Mouse (Mus musculus): ENCODE measurements around the gene Fign. TPM values are rescaled to one million over a fixed set of nuclear protein-coding genes. Genes with fewer than 3 reads are reported as not detected.

Fign gene
- polyA plus RNA-seq, 1 experiment from 2014 or later = 5.3 TPM

- H3K36me3 ChIP-seq (ENCODE audit: control insufficient read depth, insufficient read depth, low read length) = no peaks in the 10 kb centered on the region
- no peak overlapping the region for H3K4me2 ChIP-seq (replicated peaks; ENCODE audit: low read depth, low read length)
- H3K9me3 ChIP-seq (ENCODE audit: control insufficient read depth, low read depth, low read length) = no peaks in the 10 kb centered on the region
- H3K4me1 ChIP-seq (ENCODE audit: control insufficient read depth, insufficient read depth, low read length) = no peaks in the 10 kb centered on the region
- 33% methylated on average over 4 of the region's 4 CpGs for WGBS
- H3K4me3 ChIP-seq (ENCODE audit: low read depth, low read length) = no peak overlapping the region
- H3K27me3 ChIP-seq (ENCODE audit: control insufficient read depth, insufficient read depth, low read length) = no peaks in the 10 kb centered on the region
- H3K27ac ChIP-seq (ENCODE audit: low read length) = no peak overlapping the region
- H3K9ac ChIP-seq (replicated peaks; ENCODE audit: low read depth, low read length) = no peak overlapping the region
- no peak for ATAC-seq (ENCODE audit: insufficient number of reproducible peaks, insufficient read depth, low FRiP score, low read depth)
Observed at GRCm38 (mm10) chr2:63926481-63927097, 171.2 kb downstream of the Fign start.

- H3K4me3 ChIP-seq (ENCODE audit: low read depth, low read length) = no peak overlapping the region
- no peak overlapping the region for H3K4me2 ChIP-seq (replicated peaks; ENCODE audit: low read depth, low read length)
- H3K27me3 ChIP-seq (ENCODE audit: control insufficient read depth, insufficient read depth, low read length) = no peaks in the 10 kb centered on the region
- H3K36me3 ChIP-seq (ENCODE audit: control insufficient read depth, insufficient read depth, low read length) = no peaks in the 10 kb centered on the region
- no peak overlapping the region for H3K9ac ChIP-seq (replicated peaks; ENCODE audit: low read depth, low read length)
- H3K9me3 ChIP-seq (ENCODE audit: control insufficient read depth, low read depth, low read length) = no peaks in the 10 kb centered on the region
- WGBS = 84% methylated on average over 4 of the region's 4 CpGs
- H3K4me1 ChIP-seq (ENCODE audit: control insufficient read depth, insufficient read depth, low read length) = no peaks in the 10 kb centered on the region
- H3K27ac ChIP-seq (ENCODE audit: low read length) = no peak overlapping the region
- no peak for ATAC-seq (ENCODE audit: insufficient number of reproducible peaks, insufficient read depth, low FRiP score, low read depth)
Observed at GRCm38 (mm10) chr2:63925721-63926235, 172.1 kb downstream of the Fign start.
